ENCODE assay signal across 18 mouse cellular contexts in genomic region chr17:26915248-26915647, GRCm38 (mm10).
"Had no signal": no experiment of that assay in that cellular context is flagged by ENCODE, and none has a peak within 500 bp of the region (broad histone marks: within the 10 kb centered on the region; RNA-seq: fewer than 3 reads in every experiment).

No protein-coding gene starts in this region.

- H3K9me3 ChIP-seq: limb, embryonic 12.5 days; limb, embryonic 15.5 days; midbrain, embryonic 12.5 days; midbrain, embryonic 15.5 days had no signal

- H3K27ac ChIP-seq: kidney, postnatal 0 days; limb, embryonic 12.5 days; limb, embryonic 15.5 days; liver, embryonic 14.5 days; midbrain, embryonic 12.5 days; midbrain, embryonic 15.5 days had no signal

- H3K4me3 ChIP-seq: limb, embryonic 12.5 days; limb, embryonic 15.5 days; midbrain, embryonic 12.5 days; midbrain, embryonic 15.5 days had no signal

- H3K4me2 ChIP-seq: limb, embryonic 12.5 days; limb, embryonic 15.5 days; liver, embryonic 11.5 days; midbrain, embryonic 12.5 days; midbrain, embryonic 15.5 days had no signal

- DNase-seq: kidney, adult 2 months; kidney, postnatal 25 days; layer of hippocampus, postnatal 36 days; left cerebral cortex, postnatal 4 days; liver, postnatal 0 days; lung, postnatal 14 days; lung, postnatal 4 days; right cerebral cortex, postnatal 4 days; thymus, adult 18-20 months; thymus, postnatal 36 days had no signal

- H3K27me3 ChIP-seq: limb, embryonic 12.5 days; limb, embryonic 15.5 days; midbrain, embryonic 15.5 days had no signal

- ATAC-seq: intestine, postnatal 0 days; liver, postnatal 0 days; midbrain, embryonic 15.5 days had no signal

- H3K36me3 ChIP-seq: limb, embryonic 12.5 days; limb, embryonic 15.5 days; midbrain, embryonic 12.5 days; midbrain, embryonic 15.5 days had no signal

- H3K9ac ChIP-seq: limb, embryonic 12.5 days; limb, embryonic 15.5 days; liver, embryonic 14.5 days; liver, postnatal 0 days; midbrain, embryonic 12.5 days; midbrain, embryonic 15.5 days had no signal
